ENCODE assay signal across 8 mouse cellular contexts in the genomic region with DNA sequence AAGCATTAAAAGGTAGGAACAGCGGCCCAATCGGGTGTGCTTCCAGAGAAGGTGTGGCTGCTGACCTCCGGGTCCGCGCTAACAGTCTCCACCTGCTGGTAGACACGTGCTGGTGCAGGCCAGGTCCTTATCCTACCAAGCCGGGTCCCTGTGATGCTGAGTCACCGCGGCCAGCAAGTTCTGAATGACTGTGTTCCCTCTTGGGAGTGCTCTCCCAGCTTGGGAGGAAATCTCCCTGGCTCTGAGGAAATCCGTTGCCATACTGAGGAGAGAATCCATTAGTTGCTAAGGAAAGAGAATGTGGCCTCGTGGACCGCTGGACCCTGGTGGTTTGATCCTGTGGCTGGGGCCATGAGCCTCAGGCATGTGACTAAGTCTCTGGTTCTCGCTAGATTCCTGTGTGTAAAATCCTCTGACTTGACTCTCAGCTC.
A peak's percentile ranks its signal among the peaks of the same experiment; 100 is the strongest.
DNase-seq lines count a peak whose midpoint lies in the region; ATAC-seq and TF ChIP-seq lines count a peak whose summit lies in the region.

No protein-coding gene starts in this region.

- H3K27ac ChIP-seq in hindbrain, postnatal 0 days = no peak overlapping the region

- H3K9me3 ChIP-seq in hindbrain, postnatal 0 days (ENCODE audit: low read length) = 0 out of 2 replicates have a peak, but pooled peaks cover 2% of the 10 kb centered on the region

- H3K4me2 ChIP-seq in hindbrain, postnatal 0 days (ENCODE audit: low read depth, low read length) = no peak overlapping the region

- ATAC-seq in frontal cortex, adult (ENCODE audit: low TSS enrichment) = peak; percentile 44; the same call in 1 of the 2 replicates
- ATAC-seq in hindbrain, postnatal 0 days = peak; percentile 61; the same call in 1 of the 2 replicates

- H3K4me1 ChIP-seq in hindbrain, postnatal 0 days (ENCODE audit: insufficient read depth, low read length) = no peaks in the 10 kb centered on the region

- peak; percentile 82 for DNase-seq in NIH3T3 (ENCODE audit: low read depth)
- DNase-seq in c-Kit-positive CD71-negative TER-119-negative erythroid progenitor cells, embryonic 14.5 days (ENCODE audit: low read depth) = peak; percentile 64
- DNase-seq in hindbrain, postnatal 0 days (ENCODE audit: low spot score) = peak; percentile 80
- peak; percentile 25 for DNase-seq in left cerebral cortex, adult 11 months (ENCODE audit: low spot score)
- DNase-seq in lung, postnatal 25 days (ENCODE audit: low spot score) = peak; percentile 94
- peak; percentile 28 to 43 for DNase-seq in right cerebral cortex, postnatal 36 days (ENCODE audit: low spot score in 2 of 2)
- DNase-seq in yolk sac, embryonic 10.5 days (ENCODE audit: low spot score) = peak; percentile 68

- WGBS in hindbrain, postnatal 0 days = 12% methylated on average over 13 of the region's 13 CpGs

- H3K27me3 ChIP-seq in hindbrain, postnatal 0 days (ENCODE audit: insufficient read depth, low read length) = no peaks in the 10 kb centered on the region

- H3K4me3 ChIP-seq in hindbrain, postnatal 0 days (ENCODE audit: low read length) = no peak overlapping the region

- no peak overlapping the region for H3K9ac ChIP-seq in hindbrain, postnatal 0 days (replicated peaks; ENCODE audit: low read length)

- TF ChIP-seq CTCF in hindbrain, postnatal 0 days (IDR thresholded peaks at IDR 0.05; ENCODE audit: low read depth) = peak; percentile 90

- H3K36me3 ChIP-seq in hindbrain, postnatal 0 days (ENCODE audit: insufficient read depth, low read length) = no peaks in the 10 kb centered on the region

Comparison
In these comparisons a context has a peak if more than half of its experiments do, and no peak if none do; other contexts are left out.
1. DNase-seq: peak in every context shown above with its lines; median percentile 94 in lung, postnatal 25 days; 82 in NIH3T3; 80 in hindbrain, postnatal 0 days; 68 in yolk sac, embryonic 10.5 days; 64 in c-Kit-positive CD71-negative TER-119-negative erythroid progenitor cells, embryonic 14.5 days; 36 in right cerebral cortex, postnatal 36 days; 25 in left cerebral cortex, adult 11 months.